Mouse (Mus musculus): ENCODE data around the gene Tfap2b.

- TF ChIP-seq POLR2A (IDR thresholded peaks at IDR 0.05; ENCODE audit: low read depth, low read length) (no peak), CTCF (IDR thresholded peaks at IDR 0.05; ENCODE audit: extremely low read depth, insufficient read length, insufficient replicate concordance, low read depth, low read length) (no peak)
These were observed 29.8 kb upstream of the Tfap2b start for GRCm38 (mm10) chr1:19178742-19179397.

Data from small intestine, adult 2 months (tissue).